Mouse (Mus musculus) layer of hippocampus, postnatal 36 days (tissue): ENCODE measurements around the gene Olfr1295. TPM values are rescaled to one million over a fixed set of nuclear protein-coding genes. Genes with fewer than 3 reads are reported as not detected.

ENCODE experiments used
- DNase-seq, 2 experiments: peaks; one replicate each; pipeline ENCODE4 v3.0.0; 2022
- total RNA-seq, 2 experiments: library from RNA; stranded (reverse); gene quantifications; 2 replicates each; pipeline ENCODE4 v1.2.3; 2021

The Olfr1295 gene
- total RNA-seq = not detected

DNA sequence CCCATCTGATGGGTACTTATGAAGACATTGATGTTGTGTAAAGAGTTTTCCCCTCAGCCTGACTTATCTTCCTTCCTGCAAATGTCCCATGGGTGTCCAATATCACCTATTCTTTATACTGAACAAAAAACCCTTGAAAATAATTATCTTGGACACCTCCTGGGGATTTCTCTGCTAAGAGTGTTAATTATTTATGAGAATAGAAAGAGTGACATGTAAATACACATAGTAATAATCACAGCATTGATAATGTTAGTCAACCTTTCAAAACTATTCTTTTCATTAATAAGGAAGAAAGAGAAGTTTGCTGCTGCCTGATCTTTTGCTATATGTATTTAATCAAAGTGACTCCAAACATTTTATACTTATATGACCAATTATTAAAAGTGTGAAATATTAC, at the start of gene Olfr1295:
Gene Olfr1295 (minus strand): TSS at position 101 of the 400 bp plus-strand sequence.
- no peak for DNase-seq

DNA sequence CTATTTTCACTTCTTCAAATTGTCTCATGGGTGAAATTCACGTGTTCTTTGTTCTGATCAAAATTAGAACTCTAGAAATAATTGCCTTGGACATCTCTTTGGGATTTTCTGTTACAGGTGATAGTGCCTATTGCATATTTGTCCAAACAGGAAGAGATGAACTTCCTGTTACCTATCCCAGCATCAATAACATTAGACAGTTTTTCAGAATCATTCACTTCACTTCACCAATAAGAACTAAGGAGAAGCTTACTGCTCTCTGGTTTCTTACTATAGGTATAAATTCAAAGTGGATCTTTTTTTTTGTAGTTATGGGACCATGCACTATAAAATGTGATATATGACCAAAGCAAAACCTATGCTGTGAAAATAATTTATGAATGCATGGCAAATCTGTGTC, 29.3 kb downstream of the Olfr1295 start, which contains the start of gene Olfr1294:
Gene Olfr1294 (minus strand): TSS at position 101 of the 400 bp plus-strand sequence.
- no peak for DNase-seq

DNA sequence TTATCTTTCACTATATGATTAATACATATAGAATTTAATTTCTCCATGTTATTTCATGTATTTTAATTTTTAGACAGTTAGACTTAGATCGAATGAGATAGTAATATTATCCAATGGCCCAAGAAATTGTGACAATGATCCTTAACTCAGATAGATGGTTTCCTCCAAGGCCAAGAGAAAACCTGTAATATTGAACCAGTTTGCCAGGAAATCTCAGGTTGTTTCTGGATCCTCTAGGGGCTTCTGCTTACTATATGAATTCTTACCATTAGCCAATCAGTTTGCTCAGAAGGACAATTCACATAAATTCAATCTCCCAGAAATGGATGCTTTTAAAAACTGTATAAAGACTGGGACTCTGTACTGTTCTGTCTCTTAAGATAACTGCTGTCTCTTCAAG, 44.6 kb downstream of the Olfr1295 start, which contains the start of gene Olfr1293-ps:
Gene Olfr1293-ps (plus strand): TSS at position 301 of the 400 bp plus-strand sequence.
- no peak for DNase-seq

DNA sequence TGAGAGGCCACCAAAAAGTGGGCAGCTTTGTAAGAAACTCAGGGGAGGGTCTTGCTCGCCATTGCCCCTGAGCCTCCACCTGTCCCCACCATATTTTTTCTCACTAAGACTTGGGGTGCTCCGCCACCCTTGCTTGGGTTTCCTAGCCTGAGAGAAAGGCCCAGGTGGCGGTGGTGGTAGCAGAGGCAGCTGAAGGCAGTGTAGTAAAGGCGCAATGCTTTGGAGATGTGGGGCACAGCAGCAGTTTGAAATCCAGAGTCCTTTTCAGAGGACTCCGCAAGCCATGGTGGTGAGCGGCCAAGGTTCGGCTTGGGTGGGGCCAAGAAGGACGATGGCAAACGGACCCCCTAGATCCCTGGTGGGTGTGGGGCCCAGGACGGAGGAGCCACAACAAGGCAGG, 52.0 kb downstream of the Olfr1295 start:
- DNase-seq = no peak

Other genes starting within 250 kb of the Olfr1295 start
- gene Olfr1281, start 243.2 kb downstream of the Olfr1295 start, total RNA-seq = not detected
- not detected for gene Olfr1282, start 233.6 kb downstream of the Olfr1295 start, total RNA-seq
- not detected for gene Olfr1283, start 202.9 kb downstream of the Olfr1295 start, total RNA-seq
- gene Olfr1284, start 194.2 kb downstream of the Olfr1295 start, total RNA-seq = not detected
- not detected for gene Olfr1286, start 146.6 kb downstream of the Olfr1295 start, total RNA-seq
- gene Olfr1287, start 120.5 kb downstream of the Olfr1295 start, total RNA-seq = not detected
- not detected for gene Olfr1288, start 95.6 kb downstream of the Olfr1295 start, total RNA-seq
- gene Olfr1289, start 88.9 kb downstream of the Olfr1295 start, total RNA-seq = not detected
- gene Olfr1290, start 75.9 kb downstream of the Olfr1295 start, total RNA-seq = not detected
- gene Olfr1291-ps1, start 72.5 kb downstream of the Olfr1295 start, total RNA-seq = not detected
- not detected for gene Olfr1293-ps, start 44.5 kb downstream of the Olfr1295 start, total RNA-seq
- not detected for gene Olfr1294, start 29.4 kb downstream of the Olfr1295 start, total RNA-seq
- not detected for gene Olfr1297, start 56.8 kb upstream of the Olfr1295 start, total RNA-seq
- not detected for gene Olfr1298, start 79.5 kb upstream of the Olfr1295 start, total RNA-seq
- gene Olfr1299, start 91.7 kb upstream of the Olfr1295 start, total RNA-seq = not detected
- not detected for gene Olfr1301, start 181.3 kb upstream of the Olfr1295 start, total RNA-seq
- not detected for gene Olfr1302, start 207.7 kb upstream of the Olfr1295 start, total RNA-seq